Mouse (Mus musculus): ENCODE measurements at regions not wholly inside any gene's neighbourhood (a gene's known extent, or its start where the extent isn't known, plus 50 kb on each side); places are given as distances from the start of the nearest gene placed in this dataset.

DNA sequence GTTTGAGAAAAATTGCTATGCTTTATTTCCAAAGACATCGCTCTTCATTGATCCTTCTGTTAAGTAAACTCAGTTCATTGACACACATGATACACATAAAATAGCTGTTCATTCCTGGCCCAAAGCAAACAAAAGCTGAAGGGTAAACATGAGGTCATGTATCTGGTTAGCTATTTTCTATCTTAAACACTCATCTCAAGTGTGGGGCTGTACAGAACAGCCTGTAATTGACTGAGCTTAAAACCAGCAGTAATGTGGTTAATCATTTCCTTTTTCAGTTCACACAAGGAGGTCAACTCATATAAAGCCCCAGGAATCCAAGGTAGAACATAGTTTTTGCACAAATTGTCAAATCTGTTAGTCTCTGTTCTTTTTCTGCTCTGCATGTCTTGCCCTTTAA, 94.5 kb downstream of the Cldn17 start:
- DNase-seq (ENCODE audit: low spot score) = no peak

DNA sequence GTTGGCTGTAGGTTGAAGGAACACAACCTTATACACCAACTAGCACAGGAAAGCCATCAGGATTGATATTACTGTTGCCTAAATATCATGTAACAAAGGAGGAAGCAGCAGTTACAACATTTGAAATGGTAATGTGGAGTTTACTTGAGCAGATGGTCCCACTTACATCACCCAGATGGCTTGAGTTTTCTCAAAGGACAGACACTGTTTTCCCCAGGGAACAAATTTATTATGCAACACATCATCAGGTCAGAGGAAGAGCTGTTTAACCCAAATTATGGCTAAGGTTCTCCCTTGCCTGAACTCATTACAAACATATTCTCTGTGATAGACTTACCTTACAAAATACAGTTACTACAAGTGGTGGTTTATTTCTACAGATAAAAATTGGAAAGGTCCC, 98.6 kb downstream of the Cldn17 start:
- no peak for DNase-seq (ENCODE audit: low spot score)

DNA sequence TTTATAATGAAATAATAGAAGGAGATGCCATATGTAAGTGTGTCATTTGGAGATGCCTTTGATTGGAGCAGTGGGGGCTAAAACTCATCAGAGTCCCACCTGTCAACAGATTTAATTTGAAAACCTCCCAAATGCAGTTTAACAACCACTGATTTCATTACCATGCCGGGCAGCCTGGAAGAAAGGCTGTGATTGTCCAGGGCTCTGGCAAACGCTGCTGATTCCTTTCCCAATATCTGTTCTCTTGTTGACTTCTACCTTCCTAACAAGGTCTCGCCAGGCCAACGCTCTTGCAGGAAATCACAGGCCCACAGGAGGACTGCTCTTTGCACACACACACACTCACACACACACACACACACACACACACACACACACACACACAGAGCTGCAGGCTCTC, 102.4 kb downstream of the Cldn17 start:
- no peak for DNase-seq (ENCODE audit: low spot score)

DNA sequence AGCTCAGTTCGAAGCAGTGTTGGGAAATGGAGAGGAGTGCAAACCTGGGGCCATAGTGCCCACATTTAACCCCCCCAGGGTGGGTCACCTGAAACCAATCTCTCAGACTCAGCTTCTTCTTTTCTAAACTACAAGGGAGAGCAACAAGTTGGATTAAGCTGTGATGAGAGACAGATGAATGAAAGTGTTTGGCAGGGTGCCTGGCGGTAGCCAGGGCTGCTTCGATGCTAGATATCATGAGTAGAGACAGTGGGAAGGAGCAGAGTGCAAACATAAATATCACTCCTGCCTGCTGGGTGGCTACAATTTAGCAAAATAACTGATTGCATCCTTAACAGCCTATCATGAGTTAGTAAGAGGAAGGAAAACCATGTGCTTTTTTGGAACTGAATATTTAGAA, 106.9 kb downstream of the Cldn17 start:
- no peak for DNase-seq (ENCODE audit: low spot score)

DNA sequence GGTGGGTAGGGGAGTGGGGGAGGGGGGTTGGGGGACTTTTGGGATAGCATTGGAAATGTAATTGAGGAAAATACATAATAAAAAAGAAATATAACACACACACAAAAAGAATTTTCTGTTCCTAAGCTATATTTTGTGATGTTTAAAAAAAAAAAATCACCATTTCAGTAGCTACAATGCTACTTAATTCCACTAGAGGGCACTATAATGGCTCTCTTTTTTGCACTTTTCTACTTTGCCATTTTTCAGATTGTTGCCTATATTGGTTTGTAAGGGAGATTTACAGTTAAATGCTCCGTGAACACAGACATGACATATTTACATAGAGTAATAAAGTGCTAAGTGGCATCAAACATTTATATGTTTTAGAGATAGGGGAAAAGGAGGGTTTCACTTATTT, 102.7 kb upstream of the Grik1 start:
- DNase-seq (ENCODE audit: low spot score) = no peak

DNA sequence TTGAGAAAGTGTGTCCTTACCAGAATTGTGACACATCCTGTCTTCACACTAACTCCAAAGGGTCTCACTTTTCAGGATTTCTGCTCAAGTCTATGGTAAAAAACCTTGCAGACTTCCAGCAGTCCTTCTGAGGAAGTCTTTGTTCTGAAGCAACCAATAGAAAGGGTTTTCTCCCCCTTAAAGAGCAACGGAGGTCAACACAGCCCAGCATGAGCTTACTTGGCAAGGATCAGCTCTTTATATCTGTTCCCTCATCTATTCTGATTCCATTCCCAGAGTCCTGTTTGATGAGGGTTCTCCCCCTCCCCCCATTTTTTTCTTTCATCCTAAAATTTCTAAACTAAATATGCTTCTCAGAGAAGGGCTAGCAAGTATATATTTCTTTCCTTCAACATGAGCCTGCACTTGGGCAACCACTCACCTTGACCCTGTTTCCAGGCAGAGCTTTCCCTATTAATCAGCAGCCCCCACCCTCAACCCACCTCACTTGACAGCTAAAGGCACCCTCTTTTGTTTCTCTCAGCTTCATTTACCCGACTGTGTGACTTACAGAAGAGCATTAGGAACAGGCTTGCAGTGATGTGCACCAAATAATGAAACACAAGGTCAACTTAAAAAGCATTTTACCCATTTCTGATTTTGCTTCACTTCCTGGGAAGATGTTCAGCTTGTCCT, 91.7 kb upstream of the Grik1 start:
- no peak for DNase-seq (ENCODE audit: low spot score)

DNA sequence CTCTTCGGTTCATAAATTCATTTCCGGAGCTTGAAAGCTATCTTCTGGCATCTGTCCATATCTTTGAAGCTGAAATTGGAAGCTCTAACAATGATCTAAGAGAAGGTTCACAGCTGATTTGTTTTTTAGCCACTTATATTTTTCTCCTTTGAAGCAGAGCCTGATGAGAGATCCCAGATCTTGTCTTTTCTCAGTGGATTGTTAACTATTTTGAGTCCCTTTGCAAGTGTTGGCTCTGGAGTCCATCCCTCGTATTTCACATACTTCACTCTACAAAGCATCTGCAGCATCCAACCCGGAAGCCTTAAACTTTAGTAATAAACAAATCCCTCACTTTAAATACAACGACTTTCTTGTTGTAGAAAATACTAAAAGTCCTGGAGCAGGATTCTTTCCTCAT, 85.6 kb upstream of the Grik1 start:
- no peak for DNase-seq (ENCODE audit: low spot score)

DNA sequence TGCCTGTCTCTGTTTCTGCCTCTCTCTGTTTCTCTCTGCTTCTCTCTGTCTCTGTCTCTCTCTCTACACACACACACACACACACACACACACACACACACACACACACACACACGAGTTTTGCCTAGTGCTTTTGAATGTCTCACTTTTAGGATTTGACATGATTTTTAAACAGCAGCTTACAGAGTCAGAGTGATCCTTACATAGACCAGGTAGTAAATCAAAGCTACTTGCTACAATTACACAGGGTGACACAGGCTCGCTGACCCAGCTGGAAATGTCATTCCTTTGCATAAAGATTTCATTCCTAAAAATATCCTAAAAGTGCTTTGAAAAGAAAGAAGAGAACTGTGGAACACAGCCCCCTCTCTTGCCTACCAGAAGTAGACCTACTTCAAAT, 84.5 kb upstream of the Grik1 start:
- DNase-seq (ENCODE audit: low spot score) = no peak

DNA sequence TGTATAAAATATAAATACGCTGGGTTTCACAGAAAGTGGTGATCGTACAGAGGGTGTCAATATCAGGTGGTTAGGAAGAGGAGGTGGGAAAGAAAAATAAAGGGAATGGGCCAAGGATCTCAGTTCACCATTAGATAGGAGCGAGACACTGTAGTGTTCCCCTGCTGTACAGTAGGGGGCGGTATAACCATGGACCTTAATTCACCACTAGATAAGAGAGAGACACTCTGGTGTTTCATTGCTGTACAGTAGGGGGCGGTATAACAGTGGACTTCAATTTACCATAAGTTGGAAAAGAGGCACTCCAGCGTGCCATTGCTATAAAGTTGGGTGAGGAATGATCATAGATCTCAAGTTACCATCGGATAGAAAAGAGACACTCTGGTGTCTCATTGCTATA, 82.0 kb upstream of the Grik1 start:
- DNase-seq (ENCODE audit: low spot score) = peak; percentile 21

DNA sequence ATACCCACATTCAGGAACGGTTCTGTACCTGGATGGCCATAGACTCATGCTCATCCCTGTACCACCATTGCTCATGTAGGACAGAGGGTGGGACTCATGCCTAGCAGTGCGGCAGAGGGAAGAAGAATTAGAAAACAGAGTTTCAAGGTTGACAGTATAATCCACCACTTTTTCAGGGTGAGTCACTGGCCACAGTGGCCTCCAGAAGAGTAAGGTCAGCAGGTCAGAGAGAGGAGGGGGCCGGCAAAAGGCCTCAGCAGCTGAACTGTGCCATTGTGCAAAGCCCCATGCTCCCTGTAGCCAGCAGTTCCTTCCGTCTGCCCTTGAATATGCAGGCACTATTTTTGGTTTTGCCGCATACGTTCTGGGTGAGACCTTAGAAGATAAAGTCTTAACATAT, 78.1 kb upstream of the Grik1 start:
- DNase-seq (ENCODE audit: low spot score) = no peak

DNA sequence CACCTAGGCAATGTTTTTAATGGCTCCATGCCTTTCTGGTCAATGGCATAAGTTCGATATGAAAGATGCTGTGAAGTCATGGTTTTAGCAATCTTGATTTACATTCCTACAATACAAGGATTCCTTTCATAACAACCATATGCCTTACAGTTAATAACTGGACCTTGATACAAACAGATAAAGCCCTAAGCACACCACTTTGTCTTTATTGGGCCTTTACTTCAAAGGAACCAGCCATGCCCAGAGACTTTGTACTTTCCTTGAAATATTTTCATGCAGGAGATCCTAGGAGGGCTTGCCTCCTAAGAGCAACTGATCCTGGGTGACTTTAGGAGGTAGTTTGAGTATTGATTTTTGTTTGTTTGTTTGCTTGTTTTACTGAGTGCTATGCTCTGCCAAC, 77.1 kb upstream of the Grik1 start:
- no peak for DNase-seq (ENCODE audit: low spot score)

DNA sequence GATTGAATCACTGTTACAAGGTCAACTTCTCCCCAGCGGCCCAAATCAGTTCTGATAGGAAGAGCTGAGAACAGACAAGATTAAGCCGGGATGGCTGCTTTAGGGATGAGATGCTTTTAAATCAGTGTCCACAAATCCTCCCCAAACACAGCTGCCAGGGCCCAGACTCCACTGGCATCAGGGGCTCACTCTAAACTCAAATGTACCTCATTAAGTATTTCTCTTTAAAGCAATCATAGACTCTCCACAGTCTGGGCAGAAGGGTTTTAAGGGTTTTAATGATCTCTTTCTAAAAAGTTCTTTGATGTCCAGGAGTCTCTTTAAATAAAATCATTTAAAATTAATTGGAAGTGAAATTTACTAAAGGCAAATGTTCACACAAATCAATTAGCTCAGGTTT, 70.0 kb upstream of the Grik1 start:
- no peak for DNase-seq (ENCODE audit: low spot score)
